Mouse (Mus musculus): Measurements from ENCODE around the gene Rdh16f1.
"Not testable (repeated sequence)": the region's sequence is repeated elsewhere in the genome, so short reads cannot be mapped to it uniquely, and the experiment has no call there.

Gene Rdh16f1

DNA sequence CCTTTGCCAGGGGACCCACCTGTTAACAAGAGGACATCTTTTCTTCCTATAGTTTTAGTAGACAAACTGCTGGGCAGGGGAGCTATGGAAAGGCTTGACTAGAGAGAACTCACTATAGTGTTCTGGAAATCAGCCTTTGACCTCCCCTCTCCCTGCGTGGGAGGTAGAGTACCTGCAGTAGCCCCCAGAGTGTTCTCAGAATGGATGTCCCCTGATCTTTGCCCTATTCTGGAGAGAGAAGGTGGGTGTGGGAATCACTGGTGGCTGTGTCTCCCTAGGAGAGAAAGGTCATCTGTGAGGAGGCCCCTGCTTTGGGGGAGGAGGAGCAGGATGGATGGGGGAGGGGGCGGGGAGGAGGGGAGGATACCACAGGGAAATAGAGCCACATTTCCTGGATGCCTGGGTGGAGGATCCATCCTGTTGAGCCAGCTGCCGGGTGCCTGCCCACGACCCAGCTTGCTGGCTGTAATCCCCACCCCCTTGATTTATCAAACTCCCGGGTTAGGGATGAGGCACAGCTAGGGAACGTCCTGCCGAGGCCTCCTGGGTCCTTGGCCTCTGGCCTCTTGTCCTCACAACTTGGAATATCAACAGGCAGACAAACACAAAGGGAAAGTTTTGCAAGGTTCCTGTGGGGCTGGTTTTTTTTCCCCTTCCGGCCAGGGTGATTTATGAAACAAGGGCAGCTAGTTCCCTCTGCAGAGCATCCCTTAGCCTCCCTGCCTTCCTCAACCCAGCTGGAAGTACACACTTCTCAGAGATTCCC is 10.6 kb upstream of the Rdh16f1 start:
- no peak for DNase-seq (ENCODE audit: low read depth)

DNA sequence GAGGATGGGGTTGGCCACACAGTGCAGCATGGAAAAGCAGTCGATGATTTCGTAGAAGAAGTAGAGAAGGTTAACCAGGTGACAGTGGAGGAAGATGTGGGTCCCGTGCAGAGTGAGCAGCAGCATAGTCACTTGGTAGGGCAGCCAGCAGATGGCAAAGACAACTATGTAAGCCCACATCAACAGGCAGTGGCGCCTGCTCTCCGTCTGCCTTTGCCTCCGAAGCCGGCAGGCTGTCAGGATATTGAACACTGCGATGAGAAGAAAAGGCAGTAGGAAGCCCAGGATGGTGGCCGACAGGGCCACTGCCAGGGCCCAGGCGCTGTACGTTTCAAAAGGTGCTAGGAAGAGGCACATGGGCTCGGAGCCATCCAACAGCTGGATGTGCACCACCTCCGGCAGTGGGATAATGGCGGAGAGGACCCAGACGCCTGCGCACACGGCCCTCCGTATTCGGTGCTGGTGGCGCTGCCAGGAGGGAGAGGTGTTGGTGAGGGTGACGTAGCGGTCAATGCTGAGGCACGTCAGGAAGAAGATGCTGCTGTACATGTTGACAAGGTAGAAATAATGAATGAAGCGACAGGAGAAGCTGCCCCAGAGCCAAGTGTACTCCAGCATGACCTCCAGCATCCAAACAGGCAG is 9.3 kb upstream of the Rdh16f1 start:
- no peak for DNase-seq (ENCODE audit: low read depth)

DNA sequence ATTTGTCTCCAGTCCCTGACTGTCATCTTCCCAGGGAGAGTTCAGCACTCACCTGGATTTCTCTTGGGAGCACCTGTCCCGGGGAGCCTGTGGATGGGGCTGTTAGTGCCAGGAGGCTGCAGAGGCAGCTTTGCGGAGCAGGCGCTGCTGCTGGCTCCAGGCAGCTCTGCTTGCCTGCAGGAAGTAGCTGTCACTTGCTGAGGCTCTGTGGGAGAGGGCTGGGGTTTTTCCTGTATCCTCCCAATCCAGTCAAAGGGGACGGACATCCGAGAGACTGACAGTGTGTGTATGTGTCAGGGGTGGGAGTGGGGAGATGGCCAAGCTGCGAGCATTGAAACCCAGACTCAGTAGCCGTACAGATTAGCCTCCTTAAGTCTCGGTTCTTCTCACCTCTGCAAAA is 8.0 kb upstream of the Rdh16f1 start, which contains the start of gene Gpr182:
Gene Gpr182, minus strand, starts transcription at position 185 of the 400 bp plus-strand sequence.
- no peak for DNase-seq (ENCODE audit: low read depth)

DNA sequence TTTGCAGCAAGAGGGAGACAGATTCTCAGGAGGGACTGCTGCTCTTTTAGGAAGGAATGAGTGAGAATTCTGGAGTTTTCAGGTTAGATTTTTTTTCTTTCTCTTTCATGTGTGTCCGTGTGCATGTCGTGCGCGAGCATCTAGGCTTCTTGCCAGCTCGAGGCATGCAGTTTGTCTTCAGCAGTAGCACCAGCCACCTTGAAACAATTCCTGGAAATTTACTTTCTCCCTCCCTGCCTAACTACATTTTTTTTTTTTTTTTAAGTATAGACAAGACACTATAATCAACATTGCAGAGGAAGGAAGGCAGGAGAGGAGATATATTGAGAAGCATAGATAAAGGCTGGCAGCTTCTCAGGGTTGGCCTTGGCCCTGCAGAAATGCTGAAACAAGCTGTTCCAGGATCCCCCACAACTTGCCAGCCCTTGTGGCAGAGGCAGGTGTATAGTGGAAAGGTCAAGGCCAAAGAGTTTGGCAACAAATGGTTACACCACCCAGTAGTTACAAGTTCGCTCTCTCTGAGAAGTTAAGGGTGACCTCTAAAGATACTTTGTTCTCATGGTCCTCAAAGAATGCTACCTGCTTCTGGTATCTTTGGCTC is 4.9 kb upstream of the Rdh16f1 start:
- DNase-seq (ENCODE audit: low read depth): no peak

DNA sequence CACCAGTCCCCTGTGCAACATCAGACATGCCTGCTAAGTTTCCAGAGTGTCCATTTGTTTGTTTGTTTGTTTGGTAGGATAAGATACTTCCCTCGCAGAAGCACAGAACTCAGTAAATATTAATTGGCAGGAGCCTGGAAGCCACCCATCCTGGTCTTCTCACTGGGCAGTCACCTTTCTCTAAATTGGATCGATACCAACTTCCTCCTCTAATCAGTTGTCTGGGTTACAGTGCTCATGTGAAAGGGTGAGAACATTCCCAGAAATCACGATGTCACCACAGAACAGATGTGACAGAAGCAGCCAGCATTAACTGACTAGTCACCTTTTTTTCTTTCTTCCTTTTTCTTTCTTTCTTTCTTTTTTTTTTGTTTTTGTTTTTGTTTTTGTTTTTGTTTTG is 4.3 kb upstream of the Rdh16f1 start:
- DNase-seq (ENCODE audit: low read depth): no peak

DNA sequence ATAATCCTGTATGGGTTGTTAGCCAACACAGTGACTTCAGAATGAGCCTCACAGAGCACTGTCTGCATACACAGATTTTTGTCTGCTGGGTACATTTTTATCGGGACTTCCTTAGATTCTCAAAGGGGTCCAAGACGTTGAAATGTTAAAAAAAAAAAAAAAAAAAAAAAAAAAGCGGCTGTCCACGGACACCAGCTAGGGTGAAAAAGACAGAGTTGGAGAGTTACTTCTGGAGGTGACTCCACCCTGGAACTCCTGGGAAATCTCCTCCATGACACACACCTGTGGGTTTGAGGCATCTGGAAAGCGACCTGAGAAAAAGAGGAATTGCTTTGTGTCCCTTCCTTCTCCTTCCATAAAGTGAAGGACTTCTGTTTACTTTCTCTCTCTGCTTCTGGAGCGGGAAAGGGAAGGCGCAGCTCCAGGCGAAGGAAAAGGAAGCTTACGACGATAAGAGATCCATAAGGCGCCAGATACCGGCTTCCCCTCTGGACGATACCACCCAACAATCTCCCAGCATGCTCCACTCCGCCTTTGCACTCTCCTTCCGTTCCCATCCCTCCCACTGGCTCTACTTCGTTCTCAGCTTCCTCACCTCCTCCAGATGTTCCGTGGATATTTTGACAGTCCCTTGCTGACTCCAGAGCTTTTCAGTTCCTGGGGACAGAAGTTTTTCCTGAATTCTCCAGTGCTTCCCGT is 3.7 kb upstream of the Rdh16f1 start:
- no peak for DNase-seq (ENCODE audit: low read depth)

DNA sequence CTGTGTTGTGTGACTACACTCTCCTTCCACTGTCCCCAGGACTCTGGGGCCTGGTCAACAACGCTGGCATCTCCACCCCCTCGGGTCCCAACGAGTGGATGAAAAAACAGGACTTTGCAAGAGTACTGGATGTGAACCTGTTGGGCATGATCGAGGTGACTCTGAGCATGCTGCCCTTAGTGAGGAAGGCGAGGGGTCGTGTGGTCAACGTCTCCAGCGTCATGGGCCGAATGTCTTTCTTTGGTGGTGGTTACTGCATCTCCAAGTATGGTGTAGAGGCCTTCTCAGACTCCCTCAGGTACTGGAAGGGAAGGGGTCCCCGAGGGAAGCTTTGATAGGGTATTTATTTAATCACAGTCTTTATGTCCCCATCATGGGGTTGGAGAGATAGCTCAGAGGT is 3.3 kb downstream of the Rdh16f1 start:
- not testable (repeated sequence) for DNase-seq (ENCODE audit: low read depth)

DNA sequence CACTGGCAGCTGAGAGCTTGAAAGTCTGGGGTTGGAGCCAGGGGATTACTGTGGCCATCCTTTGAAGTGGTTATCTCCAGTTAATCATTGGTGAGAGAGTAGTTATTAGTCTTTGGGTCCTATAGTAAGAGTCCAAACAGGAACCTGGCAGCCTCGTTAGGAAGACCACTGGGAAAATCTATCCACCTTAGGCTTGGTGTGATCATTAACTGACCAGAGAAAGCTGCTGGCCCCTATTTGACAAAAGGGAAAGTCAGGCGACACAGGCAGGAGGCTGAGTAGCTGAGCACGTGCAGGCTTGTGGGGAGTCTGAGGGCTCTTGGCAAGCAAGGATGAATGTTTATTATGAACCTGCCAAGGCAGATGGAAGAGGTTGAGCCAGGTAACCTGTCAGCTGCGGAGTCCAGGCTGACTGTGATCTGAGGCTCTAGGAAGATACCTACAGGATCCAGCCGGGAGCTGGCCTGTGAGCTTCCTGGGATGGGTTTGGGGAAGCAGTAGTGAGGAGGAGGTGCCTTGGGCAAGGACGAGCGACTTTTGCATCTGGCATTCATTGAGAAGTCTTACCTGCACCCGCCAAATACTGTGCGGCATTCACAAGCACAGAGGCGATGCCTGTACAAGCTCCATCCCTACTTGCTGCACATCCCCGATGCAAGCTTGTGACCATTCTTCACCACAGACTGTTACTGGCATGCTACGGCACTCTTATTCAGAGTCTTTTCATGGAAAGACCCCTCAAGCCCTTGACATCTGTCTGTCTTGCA is 4.5 kb downstream of the Rdh16f1 start:
- no peak for DNase-seq (ENCODE audit: low read depth)

DNA sequence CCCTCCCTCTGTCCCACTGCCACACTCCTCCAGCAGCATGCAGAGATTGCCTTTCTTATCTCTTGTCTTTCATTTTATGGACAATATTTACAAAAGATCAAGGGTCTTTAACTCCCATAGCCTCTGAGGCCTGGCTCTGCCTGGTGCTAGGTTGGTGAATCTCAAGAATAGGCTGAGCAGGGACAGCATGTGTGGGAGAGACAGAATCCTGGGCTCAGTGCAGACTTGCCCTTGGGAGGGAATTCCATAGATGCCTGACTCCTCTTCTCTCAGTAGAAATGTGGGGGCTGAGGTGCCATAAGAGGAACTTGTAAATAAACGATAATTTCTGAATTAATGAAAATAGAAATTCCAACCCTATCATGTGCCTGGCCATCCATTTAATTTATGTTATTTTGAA is 7.0 kb downstream of the Rdh16f1 start:
- no peak for DNase-seq (ENCODE audit: low read depth)

DNA sequence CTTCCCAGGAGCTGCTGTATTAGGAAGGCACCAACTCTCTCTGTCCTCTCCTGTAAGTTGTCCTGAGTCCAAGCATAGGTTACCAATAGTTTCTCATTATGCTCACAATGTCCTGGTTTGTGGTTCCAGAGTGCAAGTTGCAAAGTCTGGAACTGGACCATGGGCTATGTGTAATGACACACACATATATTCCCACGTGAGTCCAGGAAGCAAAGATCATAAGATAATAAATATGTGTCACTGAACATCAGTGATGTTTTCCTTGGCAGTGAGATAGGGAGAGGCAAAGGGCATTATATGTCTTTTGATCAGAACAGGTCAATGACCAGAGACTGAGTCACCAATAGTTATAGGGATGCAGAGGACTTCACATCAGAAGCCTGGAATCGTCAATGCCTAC is 16.4 kb downstream of the Rdh16f1 start, which contains the start of gene Rdh9:
Gene Rdh9, plus strand, starts transcription at position 376 of the 400 bp plus-strand sequence.
- no peak for DNase-seq (ENCODE audit: low read depth)

DNA sequence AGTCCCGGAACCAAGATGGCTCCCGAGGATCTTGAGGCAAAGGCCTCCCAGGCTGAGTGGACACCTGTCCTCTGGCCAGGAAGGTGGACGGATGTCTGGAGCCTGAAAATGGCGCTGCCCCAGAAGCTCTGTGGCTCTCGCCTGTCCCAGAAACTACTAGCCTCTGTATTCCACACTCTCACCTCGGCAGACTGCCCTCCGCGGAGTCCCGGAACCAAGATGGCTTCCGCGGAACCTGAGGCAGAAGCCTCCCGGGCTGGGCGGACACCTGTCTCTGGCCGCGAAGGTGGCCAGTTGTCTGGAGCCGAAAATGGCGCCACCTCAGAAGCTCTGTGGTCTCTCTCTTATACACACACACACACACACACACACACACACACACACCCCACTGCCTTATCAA is 22.7 kb downstream of the Rdh16f1 start:
- DNase-seq (ENCODE audit: low read depth): not testable (repeated sequence)

DNA sequence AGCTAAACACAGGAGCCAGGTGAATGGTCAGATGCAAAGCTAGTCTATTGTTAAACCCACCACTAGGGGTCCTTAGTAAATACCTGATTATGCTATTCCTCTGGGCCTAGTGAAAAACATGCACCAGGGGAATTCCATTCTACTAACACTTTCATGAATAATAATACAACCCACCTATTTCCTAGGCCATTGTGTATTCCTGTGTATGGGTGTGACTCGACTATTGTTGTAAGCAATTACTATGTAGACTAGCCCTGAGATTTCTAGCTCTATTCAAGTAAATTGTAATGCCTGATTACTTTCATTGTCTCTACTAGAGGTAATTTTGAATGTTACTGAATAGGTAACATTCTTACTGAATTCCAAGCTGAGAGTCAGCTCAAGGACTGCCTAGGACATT is 25.8 kb downstream of the Rdh16f1 start:
- not testable (repeated sequence) for DNase-seq (ENCODE audit: low read depth)

DNA sequence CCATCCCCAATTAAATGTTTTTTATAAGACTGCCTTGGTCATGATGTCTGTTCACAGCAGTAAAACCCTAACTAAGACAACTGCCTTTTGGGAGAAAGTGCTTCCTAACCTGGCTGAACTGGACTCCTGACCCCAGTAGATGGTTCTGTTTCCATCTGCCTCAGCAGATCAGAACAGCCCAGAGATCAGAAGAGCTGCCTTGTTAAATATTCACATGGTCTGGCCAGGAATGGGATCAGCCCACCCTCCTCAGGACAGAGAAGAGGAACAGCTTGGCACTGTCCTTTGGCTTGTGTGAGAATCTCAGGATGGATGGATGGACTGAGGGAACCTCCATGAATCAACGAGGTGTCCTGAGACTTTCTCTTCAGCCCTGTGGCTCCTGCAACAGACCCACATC is 39.7 kb downstream of the Rdh16f1 start:
- no peak for DNase-seq (ENCODE audit: low read depth)

DNA sequence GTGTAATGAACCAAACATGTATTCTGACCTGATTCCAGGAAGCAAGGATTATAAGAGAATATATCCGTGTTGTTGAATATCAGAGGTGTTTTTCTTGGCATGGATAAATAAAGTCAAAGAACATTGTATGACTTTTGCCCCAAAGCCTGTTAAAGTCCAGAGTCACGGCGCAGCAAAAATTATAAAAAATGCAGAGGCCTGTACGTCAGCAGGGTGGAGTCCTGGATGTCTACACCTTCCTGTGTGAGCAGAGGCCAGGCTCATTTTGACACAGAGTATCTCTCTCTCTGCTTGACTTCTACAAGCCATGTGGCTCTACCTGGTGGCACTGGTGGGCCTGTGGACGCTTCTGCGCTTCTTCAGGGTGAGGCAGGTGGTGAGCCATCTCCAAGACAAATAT is 41.3 kb downstream of the Rdh16f1 start, which contains the start of gene Rdh16:
Gene Rdh16, plus strand, starts transcription at position 262 of the 400 bp plus-strand sequence.
- DNase-seq (ENCODE audit: low read depth): no peak

DNA sequence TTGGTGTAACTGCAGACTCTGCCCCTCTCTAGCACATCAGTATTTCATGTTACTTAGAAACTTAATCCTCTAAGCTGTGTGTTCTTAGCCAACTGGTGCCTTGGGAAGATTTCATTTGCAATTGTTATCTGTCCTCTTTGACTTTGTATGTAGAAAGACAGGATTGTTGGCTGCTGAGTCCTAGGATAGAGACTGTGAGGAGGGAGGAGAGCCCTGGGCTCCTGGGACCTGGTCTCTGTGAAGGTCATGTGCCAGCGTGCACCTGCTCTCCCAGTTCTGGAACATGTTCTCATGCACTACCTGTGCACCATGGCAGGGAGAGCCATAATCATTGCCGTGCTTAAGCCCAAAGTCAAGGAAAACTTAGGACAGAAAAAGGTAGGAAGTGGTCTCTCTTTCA is 42.0 kb downstream of the Rdh16f1 start:
- no peak for DNase-seq (ENCODE audit: low read depth)

DNA sequence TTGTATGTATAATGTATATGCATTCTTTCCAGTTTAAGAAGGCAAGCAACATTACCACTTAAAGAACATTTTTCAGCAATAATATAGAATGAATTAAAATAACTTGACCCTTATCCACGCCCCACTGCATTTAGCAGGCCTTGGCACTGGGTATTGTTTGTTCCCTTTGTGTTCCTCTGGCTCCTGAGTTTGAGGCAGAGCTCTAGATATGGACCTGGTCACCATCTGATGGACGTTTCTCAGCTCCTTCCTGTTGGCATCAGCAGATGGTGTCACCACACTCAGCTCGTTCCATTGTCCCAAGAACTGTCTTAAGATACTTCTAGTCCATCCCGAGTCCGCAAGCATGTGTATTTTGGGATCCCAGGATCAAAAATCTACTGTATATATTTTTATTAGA is 42.6 kb downstream of the Rdh16f1 start:
- no peak for DNase-seq (ENCODE audit: low read depth)

DNA sequence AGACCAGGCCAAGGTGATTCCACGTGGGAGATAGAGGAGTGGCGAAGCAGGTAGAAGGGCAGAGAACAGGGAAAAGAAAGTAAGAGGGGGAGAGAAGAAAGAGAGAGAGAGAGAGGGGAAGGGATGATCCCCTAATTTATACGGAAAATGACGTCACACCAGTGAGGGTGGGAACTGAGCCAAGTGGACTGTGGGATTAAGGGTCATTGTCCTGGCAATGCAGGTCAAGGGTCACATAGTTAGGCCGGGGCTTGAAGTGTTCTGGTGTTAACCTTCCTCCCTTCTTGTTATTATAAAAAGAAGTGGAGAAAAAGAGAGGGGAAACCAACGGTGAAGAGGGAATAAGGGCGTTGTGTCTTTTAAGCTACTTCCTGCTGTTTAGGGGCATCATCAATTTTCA is 44.8 kb downstream of the Rdh16f1 start:
- DNase-seq (ENCODE audit: low read depth): no peak

DNA sequence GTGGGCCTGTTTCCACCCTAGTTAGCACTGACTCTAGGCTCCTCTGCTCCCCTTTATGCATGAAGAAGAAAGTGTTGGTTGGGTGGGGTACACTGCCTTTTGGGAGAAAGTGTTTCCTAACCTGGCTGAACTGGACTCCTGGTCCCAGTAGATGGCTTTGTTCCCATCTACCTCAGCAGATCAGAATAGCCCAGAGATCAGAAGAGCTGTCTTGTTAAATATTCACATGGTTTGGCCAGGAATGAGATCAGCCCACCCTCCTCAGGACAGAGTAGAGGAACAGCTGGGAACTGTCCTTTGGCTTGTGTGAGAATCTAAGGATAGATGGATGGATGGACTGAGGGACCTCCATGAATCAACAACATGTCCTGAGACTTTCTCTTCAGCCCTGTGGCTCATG is 56.3 kb downstream of the Rdh16f1 start:
- DNase-seq (ENCODE audit: low read depth): no peak

DNA sequence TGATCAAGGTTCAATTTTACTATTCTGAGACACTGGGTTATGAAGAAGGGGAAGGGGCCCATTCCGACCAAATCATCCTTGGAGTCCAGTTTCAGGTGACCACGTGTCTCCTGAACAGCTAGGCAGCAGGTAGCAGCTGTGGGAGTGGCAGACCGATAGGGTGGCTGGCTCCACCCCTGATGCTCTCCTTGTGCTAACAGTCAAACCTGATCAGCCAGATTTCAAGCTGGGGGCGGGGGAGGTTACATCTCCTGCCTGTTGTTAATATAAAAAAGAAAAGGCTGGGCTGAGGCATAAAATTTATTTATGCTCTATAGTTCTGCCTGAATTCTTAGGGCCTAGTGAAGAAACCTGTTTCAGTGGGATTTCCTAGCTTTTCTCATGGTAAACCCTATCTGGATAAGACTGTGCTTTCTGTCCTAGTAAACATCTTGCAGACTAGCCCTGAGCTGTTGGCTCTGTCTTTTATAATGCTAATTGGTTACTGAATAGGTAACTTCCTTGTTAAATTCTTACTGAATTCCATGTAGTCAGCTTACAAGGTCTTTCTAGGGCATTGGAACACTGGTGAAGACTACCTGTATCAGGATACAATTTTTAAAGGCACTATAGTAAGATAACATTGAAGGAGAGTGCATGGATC is 57.8 kb downstream of the Rdh16f1 start:
- DNase-seq (ENCODE audit: low read depth): not testable (repeated sequence)

DNA sequence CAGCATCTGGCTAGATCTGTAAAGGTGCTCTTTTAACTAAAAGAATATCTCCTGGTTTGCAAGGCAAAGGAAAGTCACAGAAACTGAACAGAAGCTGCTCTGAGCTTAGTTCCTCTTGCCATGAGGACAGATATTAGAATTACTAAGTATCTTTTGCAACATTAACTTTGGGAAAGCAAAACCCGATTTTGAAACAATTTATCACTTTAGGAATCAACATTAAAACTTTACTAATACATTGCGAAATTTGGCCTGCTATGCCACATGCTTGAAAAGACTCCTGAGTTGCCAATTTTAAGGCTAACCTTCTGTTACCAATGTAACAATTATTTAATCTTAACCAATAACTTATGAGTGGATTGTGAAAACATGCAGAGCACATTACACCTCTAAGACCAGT is 62.2 kb downstream of the Rdh16f1 start:
- DNase-seq (ENCODE audit: low read depth): not testable (repeated sequence)

DNA sequence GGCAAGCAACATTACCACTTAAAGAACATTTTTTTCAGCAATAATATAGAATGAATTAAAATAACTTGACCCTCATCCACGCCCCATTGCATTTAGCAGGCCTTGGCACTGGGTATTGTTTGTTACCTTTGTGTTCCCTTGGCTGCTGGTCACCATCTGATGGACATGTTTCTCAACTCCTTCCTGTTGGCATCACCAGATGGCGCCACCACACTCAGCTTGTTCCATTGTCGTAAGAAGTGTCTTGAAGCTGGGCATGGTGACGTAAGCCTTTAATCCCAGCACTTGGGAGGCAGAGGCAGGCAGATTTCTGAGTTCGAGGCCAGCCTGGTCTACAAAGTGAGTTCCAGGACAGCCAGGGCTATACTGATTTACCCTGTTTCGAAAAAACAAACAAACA is 65.8 kb downstream of the Rdh16f1 start:
- no peak for DNase-seq (ENCODE audit: low read depth)
